Mouse (Mus musculus): ENCODE data around the gene Dctn1. TPM values are rescaled to one million over a fixed set of nuclear protein-coding genes. Genes with fewer than 3 reads are reported as not detected.

Dctn1 gene
- polyA plus RNA-seq, 1 experiment = 394 TPM

GRCm38 (mm10) chr6:83215002-83215666, 49.4 kb downstream of the Dctn1 start:
- no peaks in the 10 kb centered on the region for H3K27me3 ChIP-seq (ENCODE audit: control insufficient read depth, insufficient read depth, low read length)
- H3K4me3 ChIP-seq (replicated peaks; ENCODE audit: insufficient read depth, low read depth, low read length) = no peak overlapping the region
- TF ChIP-seq CTCF (IDR thresholded peaks at IDR 0.05; ENCODE audit: borderline replicate concordance, insufficient read depth, low read depth, low read length) (peak; percentile 91), POLR2A (IDR thresholded peaks at IDR 0.05; ENCODE audit: borderline replicate concordance, insufficient read depth, low read length) (no peak)
- DNase-seq = peak; percentile 73 to 78
- no peak overlapping the region for H3K27ac ChIP-seq (ENCODE audit: insufficient read depth, low read length)
- WGBS = 11% methylated on average over 7 of the region's 7 CpGs
- H3K4me1 ChIP-seq (ENCODE audit: control insufficient read depth, insufficient read depth, low read length) = peaks cover 2% of the 10 kb centered on the region; the same call in 1 of the 2 replicates

- no peak for TF ChIP-seq POLR2A (IDR thresholded peaks at IDR 0.05; ENCODE audit: borderline replicate concordance, insufficient read depth, low read length)
- no peak for TF ChIP-seq CTCF (IDR thresholded peaks at IDR 0.05; ENCODE audit: borderline replicate concordance, insufficient read depth, low read depth, low read length)
- WGBS = 74% methylated on average over 3 of the region's 3 CpGs
- Histone ChIP-seq H3K4me1 (ENCODE audit: control insufficient read depth, insufficient read depth, low read length) (peaks cover 2% of the 10 kb centered on the region; the same call in 1 of the 2 replicates), H3K4me3 (replicated peaks; ENCODE audit: insufficient read depth, low read depth, low read length) (no peak within 1 kb of the TSS), H3K27me3 (ENCODE audit: control insufficient read depth, insufficient read depth, low read length) (no peaks in the 10 kb centered on the region), H3K27ac (ENCODE audit: insufficient read depth, low read length) (no peak within 1 kb of the TSS)
- DNase-seq = no peak
Observed at GRCm38 (mm10) chr6:83219814-83220213, 54.1 kb downstream of the Dctn1 start, which contains the start of gene Slc4a5. Gene Slc4a5, plus strand, starts transcription at chr6:83219828.

GRCm38 (mm10) chr6:83231486-83231885, 65.8 kb downstream of the Dctn1 start:
- TF ChIP-seq CTCF (IDR thresholded peaks at IDR 0.05; ENCODE audit: borderline replicate concordance, insufficient read depth, low read depth, low read length) (no peak), POLR2A (IDR thresholded peaks at IDR 0.05; ENCODE audit: borderline replicate concordance, insufficient read depth, low read length) (no peak)
- no peak overlapping the region for H3K27ac ChIP-seq (ENCODE audit: insufficient read depth, low read length)
- no peak for DNase-seq
- no peaks in the 10 kb centered on the region for H3K4me1 ChIP-seq (ENCODE audit: control insufficient read depth, insufficient read depth, low read length)
- H3K27me3 ChIP-seq (ENCODE audit: control insufficient read depth, insufficient read depth, low read length) = no peaks in the 10 kb centered on the region
- 48% methylated on average over 2 of the region's 2 CpGs for WGBS
- H3K4me3 ChIP-seq (replicated peaks; ENCODE audit: insufficient read depth, low read depth, low read length) = no peak overlapping the region

GRCm38 (mm10) chr6:83233306-83233705, 67.6 kb downstream of the Dctn1 start:
- Histone ChIP-seq H3K4me1 (ENCODE audit: control insufficient read depth, insufficient read depth, low read length) (no peaks in the 10 kb centered on the region), H3K27me3 (ENCODE audit: control insufficient read depth, insufficient read depth, low read length) (no peaks in the 10 kb centered on the region), H3K27ac (ENCODE audit: insufficient read depth, low read length) (no peak overlapping the region), H3K4me3 (replicated peaks; ENCODE audit: insufficient read depth, low read depth, low read length) (no peak overlapping the region)
- WGBS = 82% methylated on average over 4 of the region's 4 CpGs
- no peak for DNase-seq
- TF ChIP-seq CTCF (IDR thresholded peaks at IDR 0.05; ENCODE audit: borderline replicate concordance, insufficient read depth, low read depth, low read length) = no peak
- TF ChIP-seq POLR2A (IDR thresholded peaks at IDR 0.05; ENCODE audit: borderline replicate concordance, insufficient read depth, low read length) = no peak

GRCm38 (mm10) chr6:83234280-83234741, 68.6 kb downstream of the Dctn1 start:
- peak in 1 of 2 experiments; percentile 13 for DNase-seq
- Histone ChIP-seq H3K27me3 (ENCODE audit: control insufficient read depth, insufficient read depth, low read length) (no peaks in the 10 kb centered on the region), H3K27ac (ENCODE audit: insufficient read depth, low read length) (no peak overlapping the region), H3K4me3 (replicated peaks; ENCODE audit: insufficient read depth, low read depth, low read length) (no peak overlapping the region), H3K4me1 (ENCODE audit: control insufficient read depth, insufficient read depth, low read length) (no peaks in the 10 kb centered on the region)
- WGBS = 4% methylated on average over 14 of the region's 14 CpGs
- TF ChIP-seq POLR2A (IDR thresholded peaks at IDR 0.05; ENCODE audit: borderline replicate concordance, insufficient read depth, low read length) (no peak), CTCF (IDR thresholded peaks at IDR 0.05; ENCODE audit: borderline replicate concordance, insufficient read depth, low read depth, low read length) (no peak)

- DNase-seq = no peak
- TF ChIP-seq POLR2A (IDR thresholded peaks at IDR 0.05; ENCODE audit: borderline replicate concordance, insufficient read depth, low read length) = no peak
- no peak for TF ChIP-seq CTCF (IDR thresholded peaks at IDR 0.05; ENCODE audit: borderline replicate concordance, insufficient read depth, low read depth, low read length)
- H3K27ac ChIP-seq (ENCODE audit: insufficient read depth, low read length) = no peak overlapping the region
- 8% methylated on average over 9 of the region's 9 CpGs for WGBS
- no peaks in the 10 kb centered on the region for H3K27me3 ChIP-seq (ENCODE audit: control insufficient read depth, insufficient read depth, low read length)
- H3K4me1 ChIP-seq (ENCODE audit: control insufficient read depth, insufficient read depth, low read length) = no peaks in the 10 kb centered on the region; the same call in 1 of the 2 replicates
- no peak overlapping the region for H3K4me3 ChIP-seq (replicated peaks; ENCODE audit: insufficient read depth, low read depth, low read length)
Observed at GRCm38 (mm10) chr6:83237123-83237522, 71.4 kb downstream of the Dctn1 start.

- no peak for TF ChIP-seq POLR2A (IDR thresholded peaks at IDR 0.05; ENCODE audit: borderline replicate concordance, insufficient read depth, low read length)
- TF ChIP-seq CTCF (IDR thresholded peaks at IDR 0.05; ENCODE audit: borderline replicate concordance, insufficient read depth, low read depth, low read length) = no peak
- DNase-seq = no peak
- Histone ChIP-seq H3K27ac (ENCODE audit: insufficient read depth, low read length) (no peak overlapping the region), H3K4me3 (replicated peaks; ENCODE audit: insufficient read depth, low read depth, low read length) (no peak overlapping the region), H3K4me1 (ENCODE audit: control insufficient read depth, insufficient read depth, low read length) (peaks cover 4% of the 10 kb centered on the region; the same call in 1 of the 2 replicates), H3K27me3 (ENCODE audit: control insufficient read depth, insufficient read depth, low read length) (no peaks in the 10 kb centered on the region)
- WGBS = 66% methylated on average over 10 of the region's 10 CpGs
Observed at GRCm38 (mm10) chr6:83244422-83245061, 78.8 kb downstream of the Dctn1 start.
